15 mouse cellular contexts compared by ENCODE assay signal in genomic region chr7:120897711-120898335, GRCm38 (mm10). TPM values are rescaled to one million over a fixed set of nuclear protein-coding genes. Genes with fewer than 3 reads are reported as not detected.
DNase-seq lines count a peak whose midpoint lies in the region; ATAC-seq and TF ChIP-seq lines count a peak whose summit lies in the region.
"Had no signal": no experiment of that assay in that cellular context is flagged by ENCODE, and none has a peak within 500 bp of the region (broad histone marks: within the 10 kb centered on the region; RNA-seq: fewer than 3 reads in every experiment).

No protein-coding gene starts in this region.

- no peak overlapping the region for H3K4me3 ChIP-seq in heart, postnatal 0 days (ENCODE audit: low read depth, low read length)
- H3K4me3 ChIP-seq: erythroblast, embryonic 14.5 days; kidney, embryonic 15.5 days; liver, embryonic 12.5 days; midbrain, embryonic 13.5 days had no signal

- TF ChIP-seq EP300 in heart, postnatal 0 days (IDR thresholded peaks at IDR 0.05; ENCODE audit: low read depth) = no peak

- ATAC-seq in heart, postnatal 0 days (ENCODE audit: insufficient read depth, low read depth) = peak; percentile 42; the same call in 1 of the 2 replicates
- ATAC-seq in cerebellum, adult (ENCODE audit: insufficient number of reproducible peaks, low FRiP score, low TSS enrichment) = peak; percentile 78; the same call in 1 of the 2 replicates
- ATAC-seq: inflammation-experienced regulatory T-cells, adult 6 months; liver, embryonic 12.5 days; midbrain, embryonic 13.5 days had no signal

- no peak for DNase-seq in heart, postnatal 0 days (ENCODE audit: low spot score)
- no peak for DNase-seq in heart, adult 9 months (ENCODE audit: low spot score in 2 of 2)
- peak; percentile 17 for DNase-seq in adrenal gland, adult 8-10 months
- peak; percentile 69 to 71 for DNase-seq in cerebellum, postnatal 25 days
- DNase-seq in right cerebral cortex, postnatal 25 days = no peak
- DNase-seq in kidney, postnatal 10 days = no peak
- DNase-seq: layer of hippocampus, adult 9-11 months; lung, postnatal 36 days; thymus, postnatal 36 days had no signal

- no peak overlapping the region; the same call in 1 of the 2 replicates for H3K27ac ChIP-seq in heart, postnatal 0 days (ENCODE audit: low read depth)
- H3K27ac ChIP-seq: kidney, embryonic 15.5 days; liver, embryonic 12.5 days; midbrain, embryonic 13.5 days had no signal

- no peaks in the 10 kb centered on the region; the same call in 1 of the 2 replicates for H3K4me1 ChIP-seq in heart, postnatal 0 days (ENCODE audit: control insufficient read depth, insufficient read depth)

- peaks cover 42% of the 10 kb centered on the region for H3K36me3 ChIP-seq in heart, postnatal 0 days (replicated peaks; ENCODE audit: control insufficient read depth, insufficient read depth, low read length)

- H3K9me3 ChIP-seq in heart, postnatal 0 days (replicated peaks; ENCODE audit: control insufficient read depth, low read length) = no peaks in the 10 kb centered on the region
- H3K9me3 ChIP-seq: kidney, embryonic 15.5 days; liver, embryonic 12.5 days; midbrain, embryonic 13.5 days had no signal

- no peak overlapping the region for H3K4me2 ChIP-seq in heart, postnatal 0 days (ENCODE audit: low read depth, low read length)
- H3K4me2 ChIP-seq: kidney, embryonic 15.5 days; liver, embryonic 12.5 days; midbrain, embryonic 13.5 days had no signal

- TF ChIP-seq CTCF in heart, postnatal 0 days (IDR thresholded peaks at IDR 0.05; ENCODE audit: low read depth) = no peak

- no peak overlapping the region for H3K9ac ChIP-seq in heart, postnatal 0 days (replicated peaks; ENCODE audit: low read depth, low read length)
- H3K9ac ChIP-seq: kidney, embryonic 15.5 days; liver, embryonic 12.5 days; midbrain, embryonic 13.5 days had no signal

- H3K27me3 ChIP-seq in heart, postnatal 0 days (ENCODE audit: control insufficient read depth, insufficient read depth, low read length) = no peaks in the 10 kb centered on the region
- H3K27me3 ChIP-seq: kidney, embryonic 15.5 days; liver, embryonic 12.5 days; midbrain, embryonic 13.5 days had no signal

- WGBS in heart, postnatal 0 days = 67% methylated on average over 9 of the region's 9 CpGs

RNA-seq across cellular contexts. Expression of gene Polr3e, which starts 19.7 kb away (rescaled TPM):
- 14.5 and 20.6 TPM in 2 replicates for total RNA-seq in heart, postnatal 0 days (2014; rRNA removed; ENCODE audit: low replicate concordance)
- 11.5 and 12.2 TPM in 2 replicates for polyA plus RNA-seq in heart, postnatal 0 days (2015; fragmentation: Nextera tagmentation; extraction: Ambion mirVana)
- 10 to 100 TPM; 23.6 to 34.6 (median 27.7) TPM for total RNA-seq in adrenal gland, adult 8-10 months (2022)

RNA-seq across cellular contexts. Expression of gene Eef2k, which starts 55.2 kb away (rescaled TPM):
- total RNA-seq in heart, postnatal 0 days (2014; rRNA removed; ENCODE audit: low replicate concordance) = 31.9 and 48.2 TPM in 2 replicates
- 22.7 and 23.6 TPM in 2 replicates for polyA plus RNA-seq in heart, postnatal 0 days (2015; fragmentation: Nextera tagmentation; extraction: Ambion mirVana)
- 10 to 100 TPM; 27.2 to 51.2 (median 40.8) TPM for total RNA-seq in adrenal gland, adult 8-10 months (2022)

Comparison
In these comparisons a context has a peak if more than half of its experiments do, and no peak if none do; other contexts are left out.
1. DNase-seq: peak in adrenal gland, adult 8-10 months (single experiment) and cerebellum, postnatal 25 days (2 of 2); none in heart, postnatal 0 days (single experiment), heart, adult 9 months (0 of 2), right cerebral cortex, postnatal 25 days (single experiment) and kidney, postnatal 10 days (single experiment).